Mouse (Mus musculus) MEL (cell line): ENCODE measurements around the gene Fam160b1.

Experiments
- CHD1 ChIP-seq: IDR thresholded peaks from 2 replicates; pipeline ENCODE4 v1.6.1; 2012; ENCODE audit warnings: low read depth, mild to moderate bottlenecking, inconsistent platforms, low read length, improper control_type of control experiment
- CTCF ChIP-seq, 3 experiments: IDR thresholded peaks in 2 of 3; conservative IDR thresholded peaks in 1 of 3; 2 replicates each; pipeline ENCODE4 v1.5.1; 2011 to 2012; ENCODE audit warnings: low read length in 3 of 3, low read depth in 2 of 3, mild to moderate bottlenecking in 2 of 3, improper control_type of control experiment in 1 of 3, inconsistent platforms in 1 of 3, mixed read lengths in 1 of 3, moderate library complexity in 1 of 3; ENCODE audit not compliant: control insufficient read depth in 1 of 3, insufficient read depth in 1 of 3, poor library complexity in 1 of 3, severe bottlenecking in 1 of 3
- EP300 ChIP-seq, 2 experiments: IDR thresholded peaks; 2 replicates each; pipeline ENCODE4 v1.6.1; 2011; ENCODE audit warnings: improper control_type of control experiment in 2 of 2, low read length in 2 of 2, low read depth in 1 of 2, mild to moderate bottlenecking in 1 of 2
- JUND ChIP-seq: IDR thresholded peaks from 2 replicates; pipeline ENCODE4 v1.6.1; 2011; ENCODE audit warnings: low read depth, mild to moderate bottlenecking, improper control_type of control experiment, low read length
- KAT2A ChIP-seq: conservative IDR thresholded peaks from 2 replicates; pipeline ENCODE4 v1.6.1; 2012; ENCODE audit warnings: low read depth, low read length, improper control_type of control experiment, inconsistent platforms
- MEF2A ChIP-seq: IDR thresholded peaks from 2 replicates; pipeline ENCODE4 v1.6.1; 2014; ENCODE audit warnings: low read depth, mild to moderate bottlenecking, inconsistent platforms, low read length, improper control_type of control experiment; ENCODE audit not compliant: poor library complexity, insufficient replicate concordance, severe bottlenecking; ENCODE audit errors: extremely low read depth
- POLR2A ChIP-seq, 2 experiments: IDR thresholded peaks; 2 replicates each; pipeline ENCODE4 v1.6.1; 2011 to 2012; ENCODE audit warnings: low read length in 2 of 2, mild to moderate bottlenecking in 2 of 2, control low read depth in 1 of 2, improper control_type of control experiment in 1 of 2, low read depth in 1 of 2, moderate library complexity in 1 of 2; ENCODE audit not compliant: control insufficient read depth in 1 of 2, insufficient read depth in 1 of 2, poor library complexity in 1 of 2
- RCOR1 ChIP-seq: IDR thresholded peaks from 2 replicates; pipeline ENCODE4 v1.6.1; 2012; ENCODE audit warnings: low read depth, mild to moderate bottlenecking, inconsistent platforms, low read length, improper control_type of control experiment
- ZMIZ1 ChIP-seq: IDR thresholded peaks from 2 replicates; pipeline ENCODE4 v1.6.1; 2012; ENCODE audit warnings: low read depth, mild to moderate bottlenecking, inconsistent platforms, low read length, improper control_type of control experiment, moderate library complexity
- ZNF384 ChIP-seq: IDR thresholded peaks from 2 replicates; pipeline ENCODE4 v1.6.1; 2012; ENCODE audit warnings: low read depth, mild to moderate bottlenecking, inconsistent platforms, low read length, improper control_type of control experiment

- TF ChIP-seq ZNF384, result peak; percentile 74
- TF ChIP-seq KAT2A, result no peak
- no peak for TF ChIP-seq POLR2A (IDR thresholded peaks at IDR 0.05; ENCODE audit: control insufficient read depth in 1 of 2, insufficient read depth in 1 of 2, low read depth in 1 of 2, low read length in 2 of 2, poor library complexity in 1 of 2)
- TF ChIP-seq CHD1, result no peak
- no peak for TF ChIP-seq MEF2A
- no peak for TF ChIP-seq EP300 (IDR thresholded peaks at IDR 0.05; ENCODE audit: low read depth in 1 of 2, low read length in 2 of 2)
- peak; percentile 71 to 97 (median 84) for TF ChIP-seq CTCF (IDR thresholded peaks at IDR 0.05 in 2 of 3, conservative IDR thresholded peaks at IDR 0.05 in 1 of 3; ENCODE audit: control insufficient read depth in 1 of 3, insufficient read depth in 1 of 3, low read depth in 2 of 3, low read length in 3 of 3, poor library complexity in 1 of 3, severe bottlenecking in 1 of 3)
- no peak for TF ChIP-seq RCOR1
- no peak for TF ChIP-seq JUND
- TF ChIP-seq ZMIZ1, result no peak
These were observed 43.4 kb downstream of the Fam160b1 start for GRCm38 (mm10) chr19:57403700-57404501.
